In the genomic region with DNA sequence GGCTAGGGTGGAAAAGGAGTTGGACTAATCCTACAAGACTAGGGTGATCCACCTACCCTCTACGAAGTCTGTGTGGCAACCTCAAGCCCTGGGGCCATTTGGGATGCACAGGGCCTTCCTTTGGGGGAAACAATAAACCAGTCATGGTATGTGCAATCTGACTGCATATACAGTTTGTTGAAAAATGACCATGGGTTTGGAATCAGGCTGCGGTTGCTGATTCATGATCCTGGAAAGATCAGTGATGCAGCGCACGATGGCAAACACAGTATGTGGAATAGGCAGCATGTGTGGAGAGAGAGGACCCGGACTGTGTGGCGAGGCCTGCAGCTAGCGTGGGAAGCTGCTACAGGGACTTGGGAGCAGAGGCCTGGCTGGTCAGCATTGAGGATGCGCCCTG, we compare ENCODE assay signal across 11 mouse cellular contexts. TPM values are rescaled to one million over a fixed set of nuclear protein-coding genes. Genes with fewer than 3 reads are reported as not detected.
DNase-seq lines count a peak whose midpoint lies in the region; ATAC-seq and TF ChIP-seq lines count a peak whose summit lies in the region.
"Had no signal": no experiment of that assay in that cellular context is flagged by ENCODE, and none has a peak within 500 bp of the region (broad histone marks: within the 10 kb centered on the region; RNA-seq: fewer than 3 reads in every experiment).

No protein-coding gene starts in this region.

- TF ChIP-seq CTCF in gastrocnemius, adult 2 months (IDR thresholded peaks at IDR 0.05) = no peak

- 0 out of 2 replicates have a peak, but pooled peaks cover 3% of the 10 kb centered on the region for H3K36me3 ChIP-seq in lung, embryonic 16.5 days (ENCODE audit: control insufficient read depth, insufficient read depth, low read length)
- no peaks in the 10 kb centered on the region for H3K36me3 ChIP-seq in hindbrain, embryonic 15.5 days
- peaks cover 62% of the 10 kb centered on the region for H3K36me3 ChIP-seq in neural tube, embryonic 13.5 days

- no peaks in the 10 kb centered on the region for H3K9me3 ChIP-seq in lung, embryonic 16.5 days (ENCODE audit: control insufficient read depth, low read length)
- H3K9me3 ChIP-seq in hindbrain, embryonic 15.5 days = no peaks in the 10 kb centered on the region
- H3K9me3 ChIP-seq in neural tube, embryonic 13.5 days = no peaks in the 10 kb centered on the region

- no peak overlapping the region for H3K4me2 ChIP-seq in lung, embryonic 16.5 days (ENCODE audit: low read depth, low read length)
- H3K4me2 ChIP-seq in hindbrain, embryonic 15.5 days = no peak overlapping the region
- H3K4me2 ChIP-seq in neural tube, embryonic 13.5 days = no peak overlapping the region

- peak overlapping the region; percentile 39 for H3K9ac ChIP-seq in lung, embryonic 16.5 days (ENCODE audit: low read length)
- H3K9ac ChIP-seq in hindbrain, embryonic 15.5 days = no peak overlapping the region
- no peak overlapping the region for H3K9ac ChIP-seq in neural tube, embryonic 13.5 days

- peaks cover 54% of the 10 kb centered on the region for H3K4me1 ChIP-seq in lung, embryonic 16.5 days (replicated peaks; ENCODE audit: control insufficient read depth, insufficient read depth, low read length)
- peaks cover 29% of the 10 kb centered on the region for H3K4me1 ChIP-seq in hindbrain, embryonic 15.5 days (replicated peaks)
- H3K4me1 ChIP-seq in neural tube, embryonic 13.5 days (replicated peaks) = peaks cover 39% of the 10 kb centered on the region

- no peak for ATAC-seq in lung, embryonic 16.5 days (ENCODE audit: low read depth)
- ATAC-seq in hindbrain, embryonic 15.5 days (ENCODE audit: low FRiP score, low read depth) = no peak
- ATAC-seq in neural tube, embryonic 13.5 days (ENCODE audit: low read depth) = no peak
- ATAC-seq: activated CD4-positive, CD25-positive, alpha-beta regulatory T cell, adult 4 months had no signal

- no peak overlapping the region for H3K4me3 ChIP-seq in gastrocnemius, adult 2 months
- H3K4me3 ChIP-seq in lung, embryonic 16.5 days (ENCODE audit: low read length) = no peak overlapping the region
- no peak overlapping the region for H3K4me3 ChIP-seq in hindbrain, embryonic 15.5 days
- H3K4me3 ChIP-seq in neural tube, embryonic 13.5 days = no peak overlapping the region

- peak overlapping the region; percentile 82 for H3K27ac ChIP-seq in gastrocnemius, adult 2 months
- H3K27ac ChIP-seq in lung, embryonic 16.5 days (ENCODE audit: low read length) = peak overlapping the region; percentile 75
- H3K27ac ChIP-seq in hindbrain, embryonic 15.5 days (replicated peaks) = peak overlapping the region; percentile 62
- H3K27ac ChIP-seq in neural tube, embryonic 13.5 days (replicated peaks) = peak overlapping the region; percentile 70; the same call in 1 of the 2 replicates

- H3K27me3 ChIP-seq in lung, embryonic 16.5 days (ENCODE audit: control insufficient read depth, insufficient read depth, low read depth, low read length) = no peaks in the 10 kb centered on the region
- no peaks in the 10 kb centered on the region for H3K27me3 ChIP-seq in hindbrain, embryonic 15.5 days
- no peaks in the 10 kb centered on the region for H3K27me3 ChIP-seq in neural tube, embryonic 13.5 days

- WGBS in lung, embryonic 16.5 days = 78% methylated on average over 8 of the region's 8 CpGs
- WGBS in hindbrain, embryonic 15.5 days = 92% methylated on average over 8 of the region's 8 CpGs
- 89% methylated on average over 8 of the region's 8 CpGs for WGBS in neural tube, embryonic 13.5 days

- DNase-seq in gastrocnemius, adult 2 months = no peak
- no peak for DNase-seq in gastrocnemius, postnatal 36 days
- DNase-seq in lung, postnatal 14 days = no peak
- DNase-seq in right cerebral cortex, adult 2 months (ENCODE audit: low spot score in 2 of 2) = no peak
- no peak for DNase-seq in adrenal gland, adult 2 months
- DNase-seq: cerebellum, adult 9-11 months; gastrocnemius, postnatal 25 days had no signal

- intact Hi-C loops in gastrocnemius, adult 2 months (cut with DNase I) = no loop called here
- intact Hi-C loops in gastrocnemius, postnatal 36 days (cut with DNase I) = no loop called here

RNA-seq across cellular contexts. Expression of a gene that starts 45.9 kb away (rescaled TPM):
- 10 to 100 TPM; 20.2 to 20.7 TPM for total RNA-seq in gastrocnemius, adult 2 months (2021)
- 10 to 100 TPM; 19.0 to 19.2 TPM for total RNA-seq in gastrocnemius, postnatal 36 days (2021)
- polyA plus RNA-seq in lung, embryonic 16.5 days (2015; fragmentation: Nextera tagmentation; extraction: Ambion mirVana) = 22.4 and 24.9 TPM in 2 replicates
- 27.8 and 31.9 TPM in 2 replicates for polyA plus RNA-seq in hindbrain, embryonic 15.5 days (2015; fragmentation: Nextera tagmentation; extraction: Ambion mirVana)
- polyA plus RNA-seq in neural tube, embryonic 13.5 days (2015; fragmentation: Nextera tagmentation; extraction: Ambion mirVana) = 26.5 and 30.4 TPM in 2 replicates
- 10 to 100 TPM; 38.0 to 66.4 TPM for total RNA-seq in adrenal gland, adult 2 months (2021)
- polyA plus RNA-seq in adrenal gland, adult 2 months (2012; rRNA removed) = 66.1 and 78.8 TPM in 2 replicates

RNA-seq across cellular contexts. Expression of a gene that starts 58.9 kb away (rescaled TPM):
- 1 to 10 TPM; 5.1 to 6.1 TPM for total RNA-seq in gastrocnemius, adult 2 months (2021)
- 1 to 10 TPM; 4.6 to 5.1 TPM for total RNA-seq in gastrocnemius, postnatal 36 days (2021)
- 28.1 and 33.8 TPM in 2 replicates for polyA plus RNA-seq in lung, embryonic 16.5 days (2015; fragmentation: Nextera tagmentation; extraction: Ambion mirVana)
- polyA plus RNA-seq in hindbrain, embryonic 15.5 days (2015; fragmentation: Nextera tagmentation; extraction: Ambion mirVana) = 23.4 and 24.7 TPM in 2 replicates
- 24.8 and 27.9 TPM in 2 replicates for polyA plus RNA-seq in neural tube, embryonic 13.5 days (2015; fragmentation: Nextera tagmentation; extraction: Ambion mirVana)
- 10 to 100 TPM; 17.4 to 24.6 TPM for total RNA-seq in adrenal gland, adult 2 months (2021)
- 24.5 and 27.7 TPM in 2 replicates for polyA plus RNA-seq in adrenal gland, adult 2 months (2012; rRNA removed)
